Mouse (Mus musculus): Measurements from ENCODE around the gene Bglap2. TPM values are rescaled to one million over a fixed set of nuclear protein-coding genes. Genes with fewer than 3 reads are reported as not detected.
A peak's percentile ranks its signal among the peaks of the same experiment; 100 is the strongest.
"Not testable (repeated sequence)": the region's sequence is repeated elsewhere in the genome, so short reads cannot be mapped to it uniquely, and the experiment has no call there.

The Bglap2 gene
- polyA plus RNA-seq, 1 experiment from 2014 or later = 0.83 TPM

GRCm38 (mm10) chr3:88393776-88394375, 15.4 kb upstream of the Bglap2 start:
- peak; percentile 19 for DNase-seq (ENCODE audit: low spot score)

- DNase-seq (ENCODE audit: low spot score) = no peak
These were observed 5.9 kb upstream of the Bglap2 start, which contains the start of gene Bglap for GRCm38 (mm10) chr3:88384364-88384763. Gene Bglap, minus strand, starts transcription at chr3:88384464.

DNA sequence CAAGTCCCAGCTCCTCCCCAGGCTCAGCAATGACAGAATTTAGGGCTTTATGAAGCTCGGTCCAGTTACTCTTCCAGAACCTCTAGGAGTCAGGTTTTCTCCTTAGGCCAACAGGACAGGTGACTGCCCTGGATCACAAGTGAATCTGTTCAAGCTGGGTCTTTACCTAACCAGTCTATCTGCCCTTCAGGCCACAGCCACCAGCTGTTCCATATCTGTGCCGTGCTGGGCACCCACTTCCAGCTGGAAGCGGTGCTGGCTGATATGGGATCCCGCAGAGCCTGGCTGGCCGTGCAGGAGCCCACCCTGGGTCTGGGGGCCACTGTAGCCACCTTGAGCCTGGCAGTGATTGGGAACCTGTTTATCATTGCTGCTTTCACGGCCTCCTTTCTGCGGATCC, 3.9 kb upstream of the Bglap2 start:
- not testable (repeated sequence) for DNase-seq (ENCODE audit: low spot score)

GRCm38 (mm10) chr3:88381389-88382315, 3.2 kb upstream of the Bglap2 start:
- DNase-seq (ENCODE audit: low spot score) = peak; percentile 92

- DNase-seq (ENCODE audit: low spot score) = not testable (repeated sequence)
These were observed 1.9 kb downstream of the Bglap2 start for GRCm38 (mm10) chr3:88376644-88377043.

DNA sequence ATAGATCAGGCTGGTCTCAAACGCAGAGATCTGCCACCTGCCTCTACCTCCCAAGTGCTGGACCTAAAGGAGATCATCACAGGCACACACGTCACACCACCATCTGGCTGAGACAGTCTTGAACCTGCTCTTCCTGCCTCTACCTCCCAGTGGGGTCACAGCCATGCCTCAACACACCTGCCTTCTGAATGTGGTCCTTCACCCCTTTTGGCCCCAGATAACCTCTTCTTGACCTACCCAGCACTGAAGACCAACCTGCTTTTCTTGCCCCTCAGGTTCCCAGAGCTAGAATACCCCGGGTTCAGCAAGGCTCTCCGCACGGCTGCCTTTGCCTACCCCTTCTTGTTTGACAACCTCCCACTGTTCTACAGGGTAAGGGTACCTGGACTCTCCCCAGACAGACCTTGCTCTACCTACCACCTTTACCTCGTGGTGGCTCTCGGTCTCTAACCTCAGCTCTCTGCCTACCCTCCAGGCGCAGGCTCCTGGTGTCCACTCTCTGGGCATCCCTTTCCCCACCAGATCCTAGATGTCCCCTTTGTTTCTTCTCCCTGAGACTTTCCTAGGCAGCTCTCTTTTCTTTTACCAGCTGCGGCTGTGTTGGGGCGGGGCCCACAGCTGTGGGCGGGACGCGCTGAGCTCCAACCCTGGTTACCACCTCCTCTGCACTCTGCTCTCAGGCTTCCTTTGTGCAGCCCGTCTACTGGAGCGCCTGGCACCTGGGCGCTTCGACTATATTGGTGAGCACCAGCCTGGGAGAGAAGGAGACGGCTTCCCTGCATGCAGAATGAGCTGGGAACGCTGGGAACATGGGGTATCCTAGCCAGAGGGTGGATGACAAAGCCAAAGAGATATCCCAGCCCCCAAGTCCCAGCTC, 2.5 kb downstream of the Bglap2 start:
- DNase-seq (ENCODE audit: low spot score) = peak; percentile 84

GRCm38 (mm10) chr3:88372643-88373042, 5.9 kb downstream of the Bglap2 start, which contains the start of gene Bglap3:
Gene Bglap3, minus strand, starts transcription at chr3:88372743.
- not testable (repeated sequence) for DNase-seq (ENCODE audit: low spot score)

DNA sequence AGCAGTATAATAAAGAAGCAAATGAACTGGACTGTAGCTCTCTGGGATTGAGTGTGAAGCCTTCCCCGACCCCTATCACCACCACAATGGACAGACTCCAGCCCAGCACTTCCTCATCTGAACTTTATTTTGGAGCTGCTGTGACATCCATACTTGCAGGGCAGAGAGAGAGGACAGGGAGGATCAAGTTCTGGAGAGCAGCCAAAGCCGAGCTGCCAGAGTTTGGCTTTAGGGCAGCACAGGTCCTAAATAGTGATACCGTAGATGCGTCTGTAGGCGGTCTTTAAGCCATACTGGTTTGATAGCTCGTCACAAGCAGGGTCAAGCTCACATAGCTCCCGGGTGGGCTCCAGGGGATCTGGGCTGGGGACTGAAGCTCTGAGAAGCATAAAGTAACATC, 10.0 kb downstream of the Bglap2 start:
- DNase-seq (ENCODE audit: low spot score) = not testable (repeated sequence)

DNA sequence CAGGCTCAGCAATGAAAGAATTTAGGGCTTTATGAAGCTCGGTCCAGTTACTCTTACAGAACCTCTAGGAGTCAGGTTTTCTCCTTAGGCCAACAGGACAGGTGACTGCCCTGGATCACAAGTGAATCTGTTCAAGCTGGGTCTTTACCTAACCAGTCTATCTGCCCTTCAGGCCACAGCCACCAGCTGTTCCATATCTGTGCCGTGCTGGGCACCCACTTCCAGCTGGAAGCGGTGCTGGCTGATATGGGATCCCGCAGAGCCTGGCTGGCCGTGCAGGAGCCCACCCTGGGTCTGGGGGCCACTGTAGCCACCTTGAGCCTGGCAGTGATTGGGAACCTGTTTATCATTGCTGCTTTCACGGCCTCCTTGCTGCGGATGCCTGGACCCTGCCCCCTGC, 11.0 kb downstream of the Bglap2 start:
- DNase-seq (ENCODE audit: low spot score) = not testable (repeated sequence)

DNA sequence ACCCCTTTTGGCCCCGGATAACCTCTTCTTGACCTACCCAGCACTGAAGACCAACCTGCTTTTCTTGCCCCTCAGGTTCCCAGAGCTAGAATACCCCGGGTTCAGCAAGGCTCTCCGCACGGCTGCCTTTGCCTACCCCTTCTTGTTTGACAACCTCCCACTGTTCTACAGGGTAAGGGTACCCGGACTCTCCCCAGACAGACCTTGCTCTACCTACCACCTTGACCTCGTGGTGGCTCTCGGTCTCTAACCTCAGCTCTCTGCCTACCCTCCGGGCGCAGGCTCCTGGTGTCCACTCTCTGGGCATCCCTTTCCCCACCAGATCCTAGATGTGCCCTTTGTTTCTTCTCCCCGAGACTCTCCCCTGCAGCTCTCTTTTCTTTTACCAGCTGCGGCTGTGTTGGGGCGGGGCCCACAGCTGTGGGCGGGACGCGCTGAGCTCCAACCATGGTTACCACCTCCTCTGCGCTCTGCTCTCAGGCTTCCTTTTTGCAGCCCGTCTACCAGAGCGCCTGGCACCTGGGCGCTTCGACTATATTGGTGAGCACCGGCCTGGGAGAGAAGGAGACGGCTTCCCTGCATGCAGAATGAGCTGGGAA, 11.6 kb downstream of the Bglap2 start:
- peak; percentile 78 for DNase-seq (ENCODE audit: low spot score)

DNA sequence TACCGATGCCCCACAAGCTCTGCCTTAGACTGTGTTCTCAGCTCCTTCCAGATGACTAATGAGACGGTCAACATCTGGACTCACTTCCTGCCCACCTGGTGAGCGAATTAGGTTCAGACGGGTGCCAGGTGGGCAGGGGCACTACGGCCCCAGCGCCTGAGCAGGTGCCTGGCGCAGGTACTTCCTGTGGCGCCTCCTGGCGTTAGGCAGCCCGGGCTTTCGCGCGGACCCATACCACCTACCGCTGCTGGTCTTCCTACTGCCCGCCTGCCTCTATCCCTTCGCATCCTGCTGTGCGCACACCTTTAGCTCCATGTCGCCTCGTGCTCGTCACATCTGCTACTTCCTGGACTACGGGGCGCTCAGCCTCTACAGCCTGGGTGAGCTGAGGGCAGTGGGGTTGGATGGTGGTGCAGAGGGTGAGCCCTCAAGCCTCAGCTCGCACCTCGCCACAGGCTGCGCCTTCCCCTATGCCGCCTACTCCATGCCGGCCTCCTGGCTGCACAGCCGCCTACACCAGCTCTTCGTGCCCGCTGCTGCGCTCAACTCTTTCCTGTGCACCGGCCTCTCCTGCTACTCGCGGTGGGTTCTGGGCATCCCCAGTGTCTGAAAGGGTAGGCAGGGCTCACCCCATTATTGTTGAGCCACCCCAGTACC, 12.7 kb downstream of the Bglap2 start:
- peak; percentile 22 for DNase-seq (ENCODE audit: low spot score)

- DNase-seq (ENCODE audit: low spot score) = no peak
These were observed 14.2 kb downstream of the Bglap2 start, which contains the start of gene Paqr6 for GRCm38 (mm10) chr3:88364337-88364736. Gene Paqr6, plus strand, starts transcription at chr3:88364584.

GRCm38 (mm10) chr3:88363700-88364099, 14.8 kb downstream of the Bglap2 start:
- DNase-seq (ENCODE audit: low spot score) = no peak

- no peak for DNase-seq (ENCODE audit: low spot score)
These were observed 16.7 kb downstream of the Bglap2 start for GRCm38 (mm10) chr3:88361612-88362313.

GRCm38 (mm10) chr3:88361096-88361495, 17.4 kb downstream of the Bglap2 start:
- DNase-seq (ENCODE audit: low spot score) = peak; percentile 56

GRCm38 (mm10) chr3:88359989-88360388, 18.5 kb downstream of the Bglap2 start:
- DNase-seq (ENCODE audit: low spot score) = peak; percentile 33

DNA sequence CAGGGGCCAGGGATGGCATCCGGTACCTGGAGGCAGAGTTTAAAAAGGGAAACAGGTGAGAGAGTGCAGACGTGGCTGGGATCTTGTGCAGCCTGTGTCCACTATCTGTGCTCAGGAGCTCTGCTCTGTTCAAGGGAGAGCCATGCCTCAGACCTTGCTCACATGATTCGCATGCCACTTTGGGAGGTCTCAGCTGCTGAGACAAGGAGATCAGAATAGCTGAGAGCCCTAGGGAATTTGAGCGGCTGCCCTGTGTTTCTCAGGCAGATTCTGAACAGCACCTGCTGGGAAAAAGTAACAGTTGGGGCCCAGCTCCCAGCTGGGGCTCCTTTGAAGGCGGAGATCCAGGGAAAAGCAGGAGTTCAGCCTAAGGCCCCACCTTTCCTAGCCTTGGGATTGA, 18.9 kb downstream of the Bglap2 start:
- DNase-seq (ENCODE audit: low spot score) = no peak

- DNase-seq (ENCODE audit: low spot score) = no peak
These were observed 23.9 kb downstream of the Bglap2 start for GRCm38 (mm10) chr3:88354396-88355165.

DNA sequence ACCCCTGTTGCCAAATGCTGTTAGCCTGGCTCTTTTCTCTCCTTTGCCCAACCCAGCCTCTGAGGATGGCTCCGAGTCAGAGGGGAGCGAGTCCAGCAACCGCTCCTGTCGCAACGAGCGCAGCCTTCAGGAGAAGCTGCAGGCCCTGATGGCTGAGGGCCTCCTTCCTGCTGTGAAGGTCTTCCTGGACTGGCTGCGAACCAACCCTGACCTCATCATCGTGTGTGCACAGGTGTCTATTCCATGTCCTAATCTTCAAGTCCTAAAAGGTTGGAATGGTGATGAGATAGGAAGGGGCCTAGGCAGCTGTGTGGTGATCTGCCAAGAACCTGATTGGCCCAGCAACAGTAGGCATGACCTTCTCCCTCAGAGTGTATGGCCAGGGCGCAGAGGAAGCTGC, 25.6 kb downstream of the Bglap2 start:
- DNase-seq (ENCODE audit: low spot score) = no peak

Measured in thymus, postnatal 0 days (tissue).